Mouse (Mus musculus) testis, adult 2 months (tissue): ENCODE measurements at regions not wholly inside any gene's neighbourhood (a gene's known extent, or its start where the extent isn't known, plus 50 kb on each side); places are given as distances from the start of the nearest gene placed in this dataset.

Source experiments
- H3K27ac ChIP-seq: fragments of 200-500 bp; 2 replicates; pipeline ENCODE4 v1.5.1; 2012; ENCODE audit warnings: low read depth, low read length; ENCODE audit not compliant: control insufficient read depth, insufficient read depth
- H3K27me3 ChIP-seq: fragments of 200-500 bp; 2 replicates; pipeline ENCODE4 v1.6.1; 2012; ENCODE audit warnings: mild to moderate bottlenecking, low read length, moderate library complexity; ENCODE audit not compliant: control insufficient read depth, insufficient read depth
- H3K36me3 ChIP-seq: fragments of 200-500 bp; 2 replicates; pipeline ENCODE4 v1.6.1; 2012; ENCODE audit warnings: mild to moderate bottlenecking, low read length; ENCODE audit not compliant: control insufficient read depth, insufficient read depth
- H3K4me1 ChIP-seq: fragments of 200-500 bp; 2 replicates; pipeline ENCODE4 v1.6.1; 2012; ENCODE audit warnings: low read length; ENCODE audit not compliant: control insufficient read depth, insufficient read depth
- H3K4me3 ChIP-seq: fragments of 200-500 bp; 2 replicates; pipeline ENCODE4 v1.5.1; 2012; ENCODE audit warnings: low read depth, mild to moderate bottlenecking, low read length, moderate library complexity, mixed read lengths; ENCODE audit not compliant: control insufficient read depth
- CTCF ChIP-seq: fragments of 200-500 bp; IDR thresholded peaks from 2 replicates; pipeline ENCODE4 v1.5.1; 2012; ENCODE audit warnings: low read depth, mild to moderate bottlenecking, inconsistent platforms, low read length, moderate library complexity; ENCODE audit not compliant: control insufficient read depth, insufficient read depth, insufficient replicate concordance
- POLR2A ChIP-seq: fragments of 200-500 bp; IDR thresholded peaks from 2 replicates; pipeline ENCODE4 v1.6.1; 2012; ENCODE audit warnings: low read depth, mild to moderate bottlenecking, inconsistent platforms, low read length, moderate library complexity; ENCODE audit not compliant: control insufficient read depth

DNA sequence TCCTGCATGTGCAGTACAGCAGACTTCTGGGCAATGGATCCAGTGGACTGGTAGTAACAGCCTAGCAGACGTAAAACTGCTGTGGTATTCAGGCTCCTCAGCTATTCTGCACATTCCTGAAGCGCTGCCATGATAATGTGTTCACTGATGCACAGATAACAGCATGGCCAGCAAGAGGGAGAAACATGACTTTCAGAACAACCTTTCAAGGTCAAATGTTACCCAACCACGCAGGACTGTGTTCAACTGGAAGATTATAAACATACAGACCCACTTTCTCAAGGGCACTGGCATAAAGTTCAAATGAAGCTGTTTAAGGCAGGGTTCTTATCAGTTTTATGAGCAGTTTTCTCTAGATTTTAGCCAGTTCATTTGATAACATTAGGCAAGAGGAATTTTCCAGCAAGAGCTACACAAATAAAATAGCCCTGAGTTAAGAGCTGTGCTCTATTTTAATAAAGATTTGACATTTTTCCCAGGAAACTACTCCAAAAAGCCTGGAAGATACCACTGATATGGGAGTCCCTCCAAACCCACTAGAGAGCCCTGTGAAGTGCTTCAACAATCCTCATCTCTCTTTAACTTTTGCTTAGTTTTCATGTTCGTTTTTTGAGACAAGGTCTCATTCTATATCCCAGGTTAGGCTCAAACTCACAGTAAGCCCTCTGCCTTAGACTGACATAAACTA, 311.6 kb upstream of the Cited2 start:
- no peaks in the 10 kb centered on the region for H3K27me3 ChIP-seq
- TF ChIP-seq CTCF (no peak), POLR2A (no peak)
- H3K4me3 ChIP-seq, result no peak overlapping the region
- H3K27ac ChIP-seq, result no peak overlapping the region
- no peaks in the 10 kb centered on the region for H3K36me3 ChIP-seq
- no peaks in the 10 kb centered on the region for H3K4me1 ChIP-seq

DNA sequence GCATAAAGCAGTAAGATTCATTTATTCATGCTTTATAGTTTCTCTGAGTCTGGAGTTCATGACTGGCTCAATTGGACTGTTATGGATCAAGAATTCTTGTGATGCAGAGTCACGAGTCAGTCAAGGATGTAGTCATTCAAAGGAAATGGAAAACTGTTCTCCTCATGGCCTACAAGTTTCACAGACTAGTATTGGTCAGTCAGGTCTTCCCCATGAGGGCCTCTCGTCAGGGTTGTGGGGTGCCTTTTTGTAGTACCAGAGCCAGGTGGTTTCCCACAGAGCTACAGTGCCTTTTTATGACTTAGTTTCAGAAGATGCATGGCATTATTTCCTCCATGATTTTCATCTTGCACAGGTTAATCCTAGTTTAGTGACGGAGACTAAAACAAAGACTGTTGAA, 307.9 kb upstream of the Cited2 start:
- no peak overlapping the region for H3K27ac ChIP-seq
- H3K4me1 ChIP-seq, result no peaks in the 10 kb centered on the region
- H3K27me3 ChIP-seq, result no peaks in the 10 kb centered on the region
- H3K4me3 ChIP-seq, result no peak overlapping the region
- TF ChIP-seq CTCF, result no peak
- no peak for TF ChIP-seq POLR2A
- no peaks in the 10 kb centered on the region for H3K36me3 ChIP-seq

DNA sequence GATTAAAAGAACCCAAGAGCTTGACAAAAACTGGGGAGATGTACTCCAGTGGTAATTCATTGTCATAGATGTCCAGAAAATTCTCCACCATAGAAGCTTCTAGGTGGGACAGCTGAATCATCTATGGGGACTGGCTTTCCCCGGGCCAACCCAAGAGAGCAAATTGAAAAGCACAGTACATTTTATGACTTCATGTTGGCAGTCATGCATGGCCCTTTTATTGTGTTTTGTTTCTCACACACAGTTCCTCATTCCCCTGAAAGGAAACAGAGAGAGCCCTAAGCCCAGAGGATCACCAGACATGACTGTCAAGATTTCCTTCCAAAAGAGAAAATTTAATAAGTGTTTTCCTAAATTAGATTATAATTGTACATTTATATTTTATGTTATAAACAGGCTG, 306.9 kb upstream of the Cited2 start:
- Histone ChIP-seq H3K36me3 (no peaks in the 10 kb centered on the region), H3K4me3 (no peak overlapping the region)
- TF ChIP-seq CTCF (no peak), POLR2A (no peak)

DNA sequence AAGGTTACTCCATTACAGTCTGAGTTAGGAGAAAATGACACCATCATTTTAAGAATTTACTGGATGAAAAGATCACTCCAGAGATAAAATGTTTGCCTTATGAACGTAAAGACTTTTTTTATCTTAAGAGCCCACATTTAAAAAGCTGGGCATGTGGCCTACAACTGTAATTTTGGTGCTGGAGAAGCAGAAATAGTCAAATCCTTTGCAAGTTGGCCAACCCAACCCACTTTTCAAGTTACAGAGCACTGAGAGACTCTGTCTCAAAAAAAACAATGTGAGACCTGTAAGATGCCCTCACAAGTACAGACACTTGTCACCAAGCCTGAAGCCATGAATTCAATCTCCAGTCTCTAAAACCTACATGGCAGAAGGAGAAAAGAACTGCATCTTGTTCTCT, 305.6 kb upstream of the Cited2 start:
- no peak for TF ChIP-seq CTCF
- no peak for TF ChIP-seq POLR2A
- Histone ChIP-seq H3K4me3 (no peak overlapping the region), H3K27ac (no peak overlapping the region), H3K27me3 (no peaks in the 10 kb centered on the region), H3K36me3 (no peaks in the 10 kb centered on the region), H3K4me1 (no peaks in the 10 kb centered on the region)

More for the DNA sequence above, 306.9 kb upstream of the Cited2 start:
- H3K27me3 ChIP-seq, result no peaks in the 10 kb centered on the region
- no peak overlapping the region for H3K27ac ChIP-seq
- H3K4me1 ChIP-seq, result no peaks in the 10 kb centered on the region

DNA sequence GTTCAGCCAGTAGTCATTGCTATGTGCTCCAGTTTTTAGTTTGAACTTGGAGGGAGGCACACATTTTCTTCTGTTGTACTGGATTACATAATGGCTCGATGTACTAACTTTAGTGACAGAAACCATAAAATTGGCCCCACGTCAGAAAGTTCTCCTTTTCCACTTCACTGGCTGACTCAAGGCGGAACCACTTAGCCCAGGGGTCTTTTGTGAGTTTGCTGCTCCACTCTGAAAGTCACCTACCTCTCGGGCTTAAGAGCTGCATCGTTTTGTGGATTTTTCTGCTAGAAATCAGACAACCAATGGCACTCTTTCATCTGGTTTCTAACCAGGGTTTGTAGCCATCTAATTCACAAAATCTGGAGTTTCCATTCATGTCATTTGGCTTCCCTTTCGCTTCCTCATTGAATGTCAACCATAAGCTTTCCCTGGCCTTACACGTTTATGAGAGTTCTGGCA, 304.8 kb upstream of the Cited2 start:
- TF ChIP-seq CTCF (no peak), POLR2A (no peak)
- H3K4me3 ChIP-seq, result no peak overlapping the region
- H3K4me1 ChIP-seq, result no peaks in the 10 kb centered on the region
- H3K27ac ChIP-seq, result no peak overlapping the region
- H3K27me3 ChIP-seq, result no peaks in the 10 kb centered on the region
- H3K36me3 ChIP-seq, result no peaks in the 10 kb centered on the region

DNA sequence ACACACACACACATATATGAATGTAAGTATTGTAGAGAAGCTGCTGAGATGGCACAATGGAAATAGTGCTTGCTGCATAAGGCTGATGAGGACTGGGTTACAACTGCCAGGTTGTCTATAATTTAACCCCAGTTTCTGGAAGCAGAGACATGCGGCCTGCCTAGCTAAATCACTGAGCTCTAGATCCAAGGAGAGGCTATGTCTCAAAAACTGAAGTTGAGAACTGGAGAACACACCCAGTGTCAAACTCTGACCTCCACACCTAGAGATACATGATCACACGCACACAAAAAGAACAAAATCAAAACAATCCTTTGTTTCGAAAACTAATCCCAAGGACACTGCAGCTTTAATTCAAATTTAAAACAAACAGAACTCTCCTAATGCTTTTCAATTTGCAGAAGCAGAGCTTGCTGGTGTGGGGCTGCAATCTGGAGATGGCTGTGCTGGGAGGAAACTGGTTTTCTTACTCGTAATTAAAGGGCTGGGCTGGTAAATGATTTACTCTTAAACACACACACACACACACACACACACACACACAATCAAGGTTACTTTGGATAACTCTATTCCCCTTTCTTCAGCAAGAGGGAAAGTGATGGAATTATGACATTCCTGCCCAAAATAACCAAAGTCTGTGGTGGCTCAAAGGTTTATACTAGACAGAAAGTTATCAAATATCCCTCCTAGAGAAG, 299.3 kb upstream of the Cited2 start:
- no peaks in the 10 kb centered on the region for H3K36me3 ChIP-seq
- H3K4me1 ChIP-seq, result no peaks in the 10 kb centered on the region
- no peak for TF ChIP-seq CTCF
- no peak for TF ChIP-seq POLR2A
- H3K27ac ChIP-seq, result no peak overlapping the region
- no peak overlapping the region for H3K4me3 ChIP-seq
- no peaks in the 10 kb centered on the region for H3K27me3 ChIP-seq

DNA sequence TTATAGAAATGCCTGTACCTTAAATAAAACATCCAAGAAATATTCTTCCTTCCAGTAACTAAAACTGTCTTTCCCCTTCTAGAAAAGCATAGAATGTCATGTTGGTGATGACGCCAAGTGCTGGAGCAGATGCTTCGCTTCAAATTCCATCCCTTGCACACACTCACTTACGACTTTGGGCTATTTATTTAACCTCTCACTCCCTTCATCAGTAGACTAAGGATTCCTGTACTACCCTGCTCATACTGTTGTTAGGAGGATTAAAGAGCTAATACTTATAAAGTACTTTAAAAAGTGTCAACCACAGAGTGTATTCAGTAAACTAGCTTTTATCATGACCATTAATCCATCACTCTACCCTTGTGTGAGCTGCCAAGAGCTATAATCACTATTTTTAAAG, 296.8 kb upstream of the Cited2 start:
- H3K4me3 ChIP-seq, result no peak overlapping the region
- H3K27me3 ChIP-seq, result no peaks in the 10 kb centered on the region
- H3K36me3 ChIP-seq, result no peaks in the 10 kb centered on the region
- H3K27ac ChIP-seq, result no peak overlapping the region
- no peaks in the 10 kb centered on the region for H3K4me1 ChIP-seq
- TF ChIP-seq CTCF (no peak), POLR2A (no peak)

DNA sequence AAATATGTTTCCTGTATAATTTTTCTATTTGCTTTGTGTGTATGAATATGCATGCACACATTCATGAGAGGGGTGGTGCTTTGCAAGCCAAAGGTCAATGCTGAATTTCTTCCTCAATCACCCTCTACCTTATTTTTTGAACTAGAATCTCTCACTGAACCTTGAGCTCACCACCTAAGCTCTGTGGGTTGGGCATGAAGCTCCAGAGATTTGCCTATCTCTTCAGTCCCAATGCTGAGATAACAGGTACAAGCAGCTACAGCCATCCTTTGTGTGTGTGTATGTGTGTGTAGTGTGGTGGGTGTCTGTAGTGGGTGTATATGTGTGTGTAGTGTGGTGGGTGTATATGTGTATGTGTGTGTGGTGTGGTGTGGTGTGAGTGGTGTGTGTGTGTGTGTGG, 295.7 kb upstream of the Cited2 start:
- Histone ChIP-seq H3K27ac (no peak overlapping the region), H3K27me3 (no peaks in the 10 kb centered on the region)

More for the DNA sequence above, 295.7 kb upstream of the Cited2 start:
- H3K4me3 ChIP-seq, result no peak overlapping the region
- H3K36me3 ChIP-seq, result no peaks in the 10 kb centered on the region
- TF ChIP-seq POLR2A, result no peak
- TF ChIP-seq CTCF, result no peak
- H3K4me1 ChIP-seq, result no peaks in the 10 kb centered on the region
